Mouse (Mus musculus) adrenal gland, postnatal 4 days (tissue): ENCODE measurements around the gene Gtf2a1. TPM values are rescaled to one million over a fixed set of nuclear protein-coding genes. Genes with fewer than 3 reads are reported as not detected.
"Not testable (repeated sequence)": the region's sequence is repeated elsewhere in the genome, so short reads cannot be mapped to it uniquely, and the experiment has no call there.

Experiments used
- DNase-seq, 2 experiments: peaks; one replicate each; pipeline ENCODE4 v3.0.0; 2021 to 2022; ENCODE audit warnings: low spot score in 2 of 2, mixed read lengths in 2 of 2
- total RNA-seq, 2 experiments: library from RNA; stranded (reverse); gene quantifications; 2 replicates each; pipeline ENCODE4 v1.2.3; 2021

Gene Gtf2a1
- total RNA-seq, 2 experiments from 2014 or later = 46.8 to 48.2 TPM

GRCm38 (mm10) chr12:91582362-91583002 is 7.8 kb downstream of the Gtf2a1 start:
- no peak for DNase-seq

- DNase-seq = no peak
Measured at GRCm38 (mm10) chr12:91581204-91582070, 8.8 kb downstream of the Gtf2a1 start.

- no peak for DNase-seq
Measured at GRCm38 (mm10) chr12:91579665-91580064, 10.6 kb downstream of the Gtf2a1 start.

GRCm38 (mm10) chr12:91571708-91572107 is 18.6 kb downstream of the Gtf2a1 start:
- no peak for DNase-seq

GRCm38 (mm10) chr12:91569255-91569654 is 21.0 kb downstream of the Gtf2a1 start:
- no peak for DNase-seq

- no peak for DNase-seq
Measured at GRCm38 (mm10) chr12:91567145-91567544, 23.1 kb downstream of the Gtf2a1 start.

- not testable (repeated sequence) for DNase-seq
Measured at GRCm38 (mm10) chr12:91558152-91558551, 32.1 kb downstream of the Gtf2a1 start.

GRCm38 (mm10) chr12:91557358-91558005 is 32.8 kb downstream of the Gtf2a1 start:
- not testable (repeated sequence) for DNase-seq

GRCm38 (mm10) chr12:91551773-91552526 is 38.3 kb downstream of the Gtf2a1 start:
- DNase-seq = no peak

GRCm38 (mm10) chr12:91549471-91549870 is 40.8 kb downstream of the Gtf2a1 start:
- no peak for DNase-seq

- DNase-seq = no peak
Measured at GRCm38 (mm10) chr12:91540202-91540601, 50.1 kb downstream of the Gtf2a1 start.

GRCm38 (mm10) chr12:91534514-91534913 is 55.8 kb downstream of the Gtf2a1 start:
- DNase-seq = no peak

- no peak for DNase-seq
Measured at GRCm38 (mm10) chr12:91523626-91524025, 66.7 kb downstream of the Gtf2a1 start.

- DNase-seq = no peak
Measured at GRCm38 (mm10) chr12:91517808-91518207, 72.5 kb downstream of the Gtf2a1 start.

GRCm38 (mm10) chr12:91513980-91514379 is 76.3 kb downstream of the Gtf2a1 start:
- no peak for DNase-seq

GRCm38 (mm10) chr12:91511766-91512165 is 78.5 kb downstream of the Gtf2a1 start:
- DNase-seq = no peak

Other genes with a start within 250 kb of the Gtf2a1 start
- 10 to 100 TPM in 1 of 2 experiments, 1 to 10 TPM in 1; 9.7 to 10.7 TPM for gene Cep128, start 206.1 kb downstream of the Gtf2a1 start, total RNA-seq
- gene Tshr, start 205.9 kb downstream of the Gtf2a1 start, total RNA-seq = 1 to 10 TPM; 1.6 to 1.9 TPM
- gene Ston2, start 197.9 kb upstream of the Gtf2a1 start, total RNA-seq = 10 to 100 TPM; 14.5 to 15.1 TPM